ENCODE assay signal across 13 mouse cellular contexts in the genomic region with DNA sequence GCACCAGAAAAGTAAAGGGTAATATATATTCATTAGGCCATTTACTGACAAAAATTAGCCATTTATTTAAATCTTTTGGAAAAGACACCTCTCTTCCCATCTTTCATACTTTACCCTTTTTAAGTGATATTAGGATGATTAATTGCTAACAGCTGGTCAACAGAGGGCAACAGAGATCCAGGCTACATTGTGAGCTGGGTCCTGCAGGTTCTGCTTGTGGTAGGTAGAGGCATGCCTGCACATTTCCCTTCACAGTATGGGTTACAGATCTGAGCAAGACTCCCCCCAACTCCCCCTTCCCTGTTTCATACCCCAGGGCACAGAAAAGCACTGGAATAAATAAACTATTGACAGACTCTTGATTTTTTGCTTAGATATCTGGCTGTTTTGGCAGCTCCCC.
DNase-seq lines count a peak whose midpoint lies in the region; ATAC-seq and TF ChIP-seq lines count a peak whose summit lies in the region.
"Had no signal": no experiment of that assay in that cellular context is flagged by ENCODE, and none has a peak within 500 bp of the region (broad histone marks: within the 10 kb centered on the region; RNA-seq: fewer than 3 reads in every experiment).

No protein-coding gene starts in this region.

- H3K4me1 ChIP-seq in cortical plate, adult 2 months (ENCODE audit: control insufficient read depth, insufficient read depth, low read length) = no peaks in the 10 kb centered on the region
- H3K4me1 ChIP-seq: embryonic facial prominence, embryonic 12.5 days; kidney, embryonic 15.5 days had no signal

- peak; percentile 74 for TF ChIP-seq CTCF in layer of hippocampus, adult 2 months (conservative IDR thresholded peaks at IDR 0.05)
- TF ChIP-seq CTCF in cortical plate, adult 2 months (IDR thresholded peaks at IDR 0.05; ENCODE audit: extremely low read depth, insufficient read depth, low read length) = 0 out of 2 replicates have a peak, but pooled peaks have one; percentile 16

- no peak overlapping the region for H3K4me3 ChIP-seq in layer of hippocampus, adult 2 months
- H3K4me3 ChIP-seq in cortical plate, adult 2 months (ENCODE audit: insufficient read depth, low read length) = no peak overlapping the region
- H3K4me3 ChIP-seq: embryonic facial prominence, embryonic 12.5 days; kidney, embryonic 15.5 days had no signal

- no peak for TF ChIP-seq POLR2A in cortical plate, adult 2 months (IDR thresholded peaks at IDR 0.05; ENCODE audit: extremely low read depth, insufficient read depth, low read length)

- peak; percentile 29 for DNase-seq in embryo, embryonic 10 days (ENCODE audit: low spot score)
- DNase-seq in embryo, embryonic 11 days = no peak
- no peak for DNase-seq in layer of hippocampus, adult 2 months (ENCODE audit: low spot score in 2 of 2)
- DNase-seq in layer of hippocampus, postnatal 14 days (ENCODE audit: low spot score in 2 of 2) = no peak
- DNase-seq in retina, embryonic 14.5 days (ENCODE audit: low spot score) = peak; percentile 64
- DNase-seq in spleen, adult 18-20 months = no peak
- DNase-seq: gastrocnemius, postnatal 36 days; heart, postnatal 36 days; thymus, postnatal 25 days had no signal

- H3K27ac ChIP-seq in layer of hippocampus, adult 2 months = no peak overlapping the region
- H3K27ac ChIP-seq in cortical plate, adult 2 months (ENCODE audit: insufficient read depth, low read length) = no peak overlapping the region
- H3K27ac ChIP-seq: embryonic facial prominence, embryonic 12.5 days; kidney, embryonic 15.5 days had no signal

- ATAC-seq in erythroid progenitor cell, adult 5-6 weeks (replicated peaks; ENCODE audit: low FRiP score, poor library complexity, severe bottlenecking) = no peak

Comparison
In these comparisons a context has a peak if more than half of its experiments do, and no peak if none do; other contexts are left out.
1. DNase-seq: peak in embryo, embryonic 10 days (single experiment) and retina, embryonic 14.5 days (single experiment); none in embryo, embryonic 11 days (single experiment), layer of hippocampus, adult 2 months (0 of 2), layer of hippocampus, postnatal 14 days (0 of 2) and spleen, adult 18-20 months (0 of 2).